Mouse (Mus musculus) G1E-ER4 (cell line): Measurements from ENCODE around the gene Ncan. TPM values are rescaled to one million over a fixed set of nuclear protein-coding genes. Genes with fewer than 3 reads are reported as not detected.

Source experiments
- GATA1 ChIP-seq: IDR thresholded peaks from one replicate; pipeline ENCODE4 v1.8.0; 2012; ENCODE audit warnings: low read length, inconsistent platforms
- polyA plus RNA-seq: library from polyadenylated mRNA; stranded (reverse); fragments of >175 nt; gene quantifications from 2 replicates; pipeline ENCODE4 v1.2.3, GENCODE M21; 2012

Gene Ncan
- not detected in 2 replicates for polyA plus RNA-seq

GRCm38 (mm10) chr8:70120667-70121066 lies at the start of gene Ncan:
Gene Ncan, minus strand, starts transcription at chr8:70120873.
- no peak for TF ChIP-seq GATA1

- TF ChIP-seq GATA1, result no peak
Measured at GRCm38 (mm10) chr8:70170116-70170515, 49.4 kb upstream of the Ncan start.

GRCm38 (mm10) chr8:70166504-70167110 lies 45.9 kb upstream of the Ncan start:
- TF ChIP-seq GATA1, result no peak

GRCm38 (mm10) chr8:70163316-70163715 lies 42.6 kb upstream of the Ncan start:
- no peak for TF ChIP-seq GATA1

GRCm38 (mm10) chr8:70160015-70160414 lies 39.3 kb upstream of the Ncan start:
- TF ChIP-seq GATA1, result no peak

GRCm38 (mm10) chr8:70159211-70159610 lies 38.5 kb upstream of the Ncan start:
- no peak for TF ChIP-seq GATA1

GRCm38 (mm10) chr8:70158069-70158853 lies 37.6 kb upstream of the Ncan start:
- TF ChIP-seq GATA1, result no peak

GRCm38 (mm10) chr8:70157240-70157800 lies 36.6 kb upstream of the Ncan start:
- no peak for TF ChIP-seq GATA1

- no peak for TF ChIP-seq GATA1
Measured at GRCm38 (mm10) chr8:70152537-70153257, 32.0 kb upstream of the Ncan start.

GRCm38 (mm10) chr8:70150158-70150557 lies 29.5 kb upstream of the Ncan start:
- no peak for TF ChIP-seq GATA1

GRCm38 (mm10) chr8:70147678-70148607 lies 27.3 kb upstream of the Ncan start:
- TF ChIP-seq GATA1, result no peak

- TF ChIP-seq GATA1, result no peak
Measured at GRCm38 (mm10) chr8:70139981-70140380, 19.3 kb upstream of the Ncan start.

- TF ChIP-seq GATA1, result no peak
Measured at GRCm38 (mm10) chr8:70139026-70139857, 18.6 kb upstream of the Ncan start, which contains the start of the genes Rfxank, Borcs8 and Mef2b. Gene Rfxank, minus strand, starts transcription at chr8:70139154. Gene Borcs8, plus strand, starts transcription at chr8:70139499. Gene Mef2b, plus strand, starts transcription at chr8:70139711.

- TF ChIP-seq GATA1, result no peak
Measured at GRCm38 (mm10) chr8:70137890-70138289, 17.2 kb upstream of the Ncan start.
